Mouse (Mus musculus) bone marrow macrophage, adult 2 months (primary cell): ENCODE results near the gene Gm45753.

Experiments
- CTCF ChIP-seq: IDR thresholded peaks from 2 replicates; pipeline ENCODE4 v1.5.1; 2012; ENCODE audit warnings: low read depth, mild to moderate bottlenecking, low read length, moderate library complexity
- POLR2A ChIP-seq: IDR thresholded peaks from 2 replicates; pipeline ENCODE4 v1.6.1; 2012; ENCODE audit warnings: mild to moderate bottlenecking, low read depth, low read length, borderline replicate concordance

DNA sequence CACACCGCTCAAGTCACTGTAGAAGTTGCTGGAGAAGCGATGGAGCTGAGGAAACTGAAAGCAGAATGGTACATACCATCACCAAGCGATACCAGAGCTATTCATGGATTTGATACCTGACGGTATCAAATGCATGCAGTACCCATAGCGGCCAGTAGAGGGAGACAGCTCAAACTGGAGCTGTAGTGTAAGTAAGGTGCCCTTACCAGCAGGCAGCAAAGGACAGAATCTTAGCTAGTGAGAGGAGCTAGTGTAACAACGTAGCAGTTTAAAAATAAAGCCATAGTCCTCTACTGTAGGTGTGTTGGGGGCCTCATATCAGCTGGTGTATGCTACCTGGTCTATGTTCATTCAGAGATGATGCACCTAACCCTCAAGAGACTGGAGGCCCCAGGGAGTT is 36.8 kb upstream of the Gm45753 start:
- peak; percentile 38; the same call in 1 of the 2 replicates for TF ChIP-seq CTCF
- no peak for TF ChIP-seq POLR2A
